Mouse (Mus musculus) retina, embryonic 14.5 days (tissue): Measurements from ENCODE around the gene Syt2.

ENCODE experiments used
- DNase-seq: peaks from one replicate; pipeline ENCODE4 v3.0.0-alpha.2; 2015; ENCODE audit warnings: low spot score

The Syt2 gene

DNA sequence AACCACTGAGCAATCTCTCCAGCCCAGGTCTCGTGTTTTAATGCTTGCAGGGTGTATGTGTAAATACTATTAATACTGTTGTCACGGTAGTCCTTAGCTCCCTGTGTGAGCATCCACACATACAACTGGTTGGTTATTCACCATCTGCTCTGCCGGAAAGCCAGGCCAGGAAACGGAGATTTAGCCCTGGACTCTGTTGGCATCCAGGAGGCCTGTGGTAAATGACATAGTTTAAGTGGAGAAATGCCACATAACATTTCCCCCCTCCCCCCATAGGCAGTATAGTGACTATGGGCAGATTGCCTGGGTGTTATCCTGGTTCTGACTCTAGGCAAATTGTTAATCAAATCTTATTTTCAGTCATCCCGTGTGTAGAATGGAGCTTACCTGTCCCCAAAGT is 4.3 kb downstream of the Syt2 start:
- no peak for DNase-seq

GRCm38 (mm10) chr1:134651268-134651850 is 4.9 kb downstream of the Syt2 start:
- DNase-seq = no peak

GRCm38 (mm10) chr1:134651851-134652398 is 5.4 kb downstream of the Syt2 start:
- DNase-seq = no peak

GRCm38 (mm10) chr1:134653603-134654257 is 7.3 kb downstream of the Syt2 start:
- no peak for DNase-seq

DNA sequence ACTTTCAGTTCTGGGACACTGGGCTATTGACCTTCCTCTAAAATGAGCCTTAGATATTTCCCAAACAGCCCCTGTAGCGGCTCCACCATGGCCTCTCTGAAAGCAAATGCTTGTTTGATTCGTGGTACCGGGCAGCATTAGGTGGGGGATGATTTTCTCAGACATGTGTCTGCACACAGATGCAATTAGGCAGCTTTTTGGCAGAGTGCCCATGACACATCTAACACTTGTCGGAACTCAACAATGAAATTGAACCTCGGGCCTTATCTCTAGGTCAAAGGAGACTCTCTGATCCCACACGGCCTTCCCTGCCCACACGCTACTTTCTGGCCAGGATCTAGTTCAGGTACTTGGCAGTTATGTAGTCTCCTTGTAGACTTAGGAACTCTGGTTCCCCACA is 12.4 kb downstream of the Syt2 start:
- no peak for DNase-seq

GRCm38 (mm10) chr1:134660163-134660562 is 13.7 kb downstream of the Syt2 start:
- no peak for DNase-seq

GRCm38 (mm10) chr1:134671234-134672070 is 25.0 kb downstream of the Syt2 start:
- no peak for DNase-seq

DNA sequence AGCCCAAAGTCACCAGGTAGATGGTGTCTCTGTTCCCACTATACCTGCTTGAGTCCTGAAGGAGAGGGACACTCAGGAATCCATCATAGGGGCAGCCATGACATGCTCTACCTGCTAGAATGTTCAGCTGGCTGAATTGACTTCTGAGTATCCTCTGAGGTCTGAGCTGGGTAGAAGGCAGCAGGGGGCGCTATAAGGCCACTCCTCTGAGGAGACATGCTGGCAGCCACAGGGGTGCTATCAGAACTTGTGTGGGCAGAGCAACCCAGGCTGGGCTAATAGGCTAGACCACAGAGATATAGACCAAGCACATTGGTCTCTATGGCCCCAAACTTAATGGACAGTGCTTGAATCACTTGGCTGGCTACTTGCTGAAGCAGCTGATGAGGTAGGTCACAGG is 27.8 kb downstream of the Syt2 start:
- DNase-seq = no peak

DNA sequence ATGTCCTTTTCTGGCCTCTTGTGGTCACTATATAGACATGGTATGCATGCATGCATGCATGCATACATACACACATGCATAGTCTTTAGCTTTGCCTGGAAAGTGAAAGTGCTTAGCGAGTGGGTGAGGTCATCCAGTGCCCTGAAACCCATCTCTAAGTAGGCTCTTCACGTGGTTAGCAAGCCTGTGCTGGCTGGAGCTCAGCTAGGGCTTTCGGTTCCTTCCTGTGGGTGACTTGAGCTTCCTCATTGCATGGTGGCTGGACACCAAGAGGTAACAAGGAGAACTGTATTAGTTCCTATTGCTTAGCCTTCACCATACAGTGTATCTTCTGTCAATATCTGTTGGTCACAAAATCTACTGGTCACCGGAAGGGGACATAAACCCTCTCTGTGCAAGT is 33.0 kb downstream of the Syt2 start:
- DNase-seq = no peak

DNA sequence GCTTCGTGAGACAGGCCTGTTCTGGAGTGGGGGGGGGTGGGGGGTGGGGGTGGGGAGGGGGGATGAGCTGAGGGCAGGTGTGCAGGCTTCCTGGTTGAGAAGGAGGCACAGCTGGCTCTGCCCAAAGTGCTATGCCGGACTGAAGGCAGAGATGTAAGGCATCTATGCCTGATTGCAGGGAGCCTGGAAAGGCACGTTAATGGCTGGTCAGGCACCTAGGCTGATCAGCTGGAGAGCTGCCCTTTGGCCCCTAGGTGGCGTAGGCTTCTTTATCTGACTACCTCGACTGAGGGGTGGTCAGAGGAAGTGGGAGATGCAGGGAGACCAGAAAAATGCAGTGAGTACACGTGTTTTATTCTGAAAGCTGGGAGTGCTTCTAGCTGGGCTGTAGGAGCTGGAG is 34.1 kb downstream of the Syt2 start:
- no peak for DNase-seq

DNA sequence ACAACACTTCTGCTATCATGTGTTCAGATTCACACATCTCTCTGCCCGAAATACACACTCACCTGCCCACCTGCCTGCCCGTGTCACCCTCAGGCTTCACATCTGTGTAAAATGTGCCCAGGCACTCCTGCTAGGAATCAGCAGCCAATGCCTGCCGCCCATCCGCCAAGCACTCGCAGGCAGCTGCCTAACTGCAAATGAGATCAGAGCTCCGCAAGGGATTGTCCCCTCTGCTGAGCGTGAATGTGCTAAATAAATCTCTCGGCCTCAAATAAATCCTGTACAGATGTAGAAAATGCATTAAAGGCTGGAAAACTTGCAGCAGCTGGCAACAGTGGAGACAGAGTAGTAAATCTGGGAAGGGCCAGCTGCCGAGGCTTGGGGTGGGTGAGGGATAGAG is 36.0 kb downstream of the Syt2 start:
- DNase-seq = no peak

- DNase-seq = no peak
Observed at GRCm38 (mm10) chr1:134686834-134687421, 40.5 kb downstream of the Syt2 start.

DNA sequence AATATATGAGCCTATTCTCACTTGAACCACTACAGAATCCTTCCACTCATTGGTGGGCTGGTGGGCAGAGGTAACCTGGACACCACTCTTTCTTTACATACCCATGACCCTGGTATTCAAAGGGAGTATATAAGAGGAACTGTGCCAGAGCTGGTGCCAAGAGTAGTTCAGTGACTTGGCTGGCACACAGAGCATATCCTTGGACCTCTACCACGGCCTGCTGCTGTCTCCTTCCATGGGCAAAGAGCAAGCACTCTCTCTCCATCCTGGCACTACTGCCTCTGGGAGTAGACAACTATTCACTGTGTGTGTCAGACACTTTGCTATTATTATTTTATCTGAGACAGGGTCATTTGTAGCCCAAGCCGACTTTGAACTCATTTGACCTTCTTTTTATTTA is 49.8 kb downstream of the Syt2 start:
- DNase-seq = no peak

- DNase-seq = no peak
Observed at GRCm38 (mm10) chr1:134697073-134697472, 50.6 kb downstream of the Syt2 start.

- no peak for DNase-seq
Observed at GRCm38 (mm10) chr1:134697522-134698250, 51.2 kb downstream of the Syt2 start.

DNA sequence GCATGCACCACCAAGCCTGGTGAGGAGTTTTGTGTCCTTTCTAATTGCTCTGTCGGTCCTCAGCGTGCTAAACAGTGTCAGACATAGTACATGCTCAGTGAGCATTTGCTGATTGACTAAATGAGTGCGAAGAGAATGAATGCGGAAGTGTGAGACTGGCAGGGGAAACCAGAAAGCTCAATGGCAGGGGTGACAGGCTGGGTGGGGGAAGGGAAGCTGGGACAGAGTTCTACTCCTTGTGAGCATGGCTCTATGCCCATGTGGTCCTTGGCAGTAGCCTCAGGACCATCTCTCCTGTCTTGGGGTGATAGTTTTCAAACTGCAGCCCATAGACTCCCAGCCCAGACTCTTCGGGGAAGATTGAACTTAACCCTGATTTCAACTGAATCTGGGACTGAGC is 52.0 kb downstream of the Syt2 start:
- no peak for DNase-seq

GRCm38 (mm10) chr1:134699390-134699789 is 52.9 kb downstream of the Syt2 start:
- no peak for DNase-seq

DNA sequence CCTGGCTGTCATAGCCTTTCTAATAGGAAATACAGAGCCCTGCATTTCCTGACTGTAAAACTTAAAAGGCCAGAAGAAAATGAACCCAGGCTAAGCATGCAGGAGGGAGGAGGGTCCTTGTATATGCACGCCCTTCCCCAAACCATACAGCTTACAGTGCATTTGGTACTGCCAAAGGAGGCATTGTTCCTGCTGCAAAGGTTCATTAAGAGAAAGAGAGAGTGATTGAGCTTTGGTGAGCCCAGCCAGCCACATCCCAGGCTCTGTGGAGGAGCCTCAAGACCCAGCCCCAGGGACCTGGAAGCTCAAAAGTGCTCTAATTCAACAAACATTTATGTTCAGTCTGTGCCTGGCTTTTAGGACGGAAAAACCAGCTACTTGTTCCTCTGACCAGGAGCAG is 53.7 kb downstream of the Syt2 start:
- no peak for DNase-seq

GRCm38 (mm10) chr1:134700634-134701033 is 54.2 kb downstream of the Syt2 start:
- peak; percentile 69 for DNase-seq

- DNase-seq = no peak
Observed at GRCm38 (mm10) chr1:134701191-134701590, 54.7 kb downstream of the Syt2 start.

- no peak for DNase-seq
Observed at GRCm38 (mm10) chr1:134703232-134703631, 56.8 kb downstream of the Syt2 start.
